Mouse (Mus musculus) heart, postnatal 0 days (tissue): ENCODE data around the gene Arf4.

Experiments
- CTCF ChIP-seq: IDR thresholded peaks from 2 replicates; pipeline ENCODE4 v1.5.1; 2016; ENCODE audit warnings: antibody characterized with exemption, control low read depth, low read depth
- EP300 ChIP-seq: IDR thresholded peaks from 2 replicates; pipeline ENCODE4 v1.6.1; 2016; ENCODE audit warnings: antibody characterized with exemption, low read depth

DNA sequence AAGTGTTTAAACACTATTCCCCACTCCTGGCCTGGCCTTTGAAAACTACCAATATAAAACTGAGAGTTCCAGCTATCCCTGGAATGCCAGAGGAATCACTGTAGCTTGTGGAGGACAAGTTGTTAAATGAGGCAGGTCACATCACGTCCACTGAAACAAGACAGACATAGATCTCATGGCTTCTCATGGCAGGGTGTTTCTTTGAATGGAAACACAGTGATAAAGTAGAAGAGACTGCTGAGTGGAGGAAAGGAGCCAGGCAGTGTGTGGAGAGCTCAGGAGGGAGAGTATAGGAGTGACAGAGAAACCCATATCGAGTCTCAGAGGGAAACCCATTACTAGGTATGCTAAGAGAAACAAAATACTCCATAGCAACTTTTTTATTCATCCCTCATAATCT lies 52.9 kb downstream of the Arf4 start:
- no peak for TF ChIP-seq EP300
- no peak for TF ChIP-seq CTCF
